Mouse (Mus musculus) testis, adult 2 months (tissue): Measurements from ENCODE around the gene Tomm34.

ENCODE experiments used
- CTCF ChIP-seq: fragments of 200-500 bp; IDR thresholded peaks from 2 replicates; pipeline ENCODE4 v1.5.1; 2012; ENCODE audit warnings: low read depth, mild to moderate bottlenecking, inconsistent platforms, low read length, moderate library complexity; ENCODE audit not compliant: control insufficient read depth, insufficient read depth, insufficient replicate concordance
- POLR2A ChIP-seq: fragments of 200-500 bp; IDR thresholded peaks from 2 replicates; pipeline ENCODE4 v1.6.1; 2012; ENCODE audit warnings: low read depth, mild to moderate bottlenecking, inconsistent platforms, low read length, moderate library complexity; ENCODE audit not compliant: control insufficient read depth

DNA sequence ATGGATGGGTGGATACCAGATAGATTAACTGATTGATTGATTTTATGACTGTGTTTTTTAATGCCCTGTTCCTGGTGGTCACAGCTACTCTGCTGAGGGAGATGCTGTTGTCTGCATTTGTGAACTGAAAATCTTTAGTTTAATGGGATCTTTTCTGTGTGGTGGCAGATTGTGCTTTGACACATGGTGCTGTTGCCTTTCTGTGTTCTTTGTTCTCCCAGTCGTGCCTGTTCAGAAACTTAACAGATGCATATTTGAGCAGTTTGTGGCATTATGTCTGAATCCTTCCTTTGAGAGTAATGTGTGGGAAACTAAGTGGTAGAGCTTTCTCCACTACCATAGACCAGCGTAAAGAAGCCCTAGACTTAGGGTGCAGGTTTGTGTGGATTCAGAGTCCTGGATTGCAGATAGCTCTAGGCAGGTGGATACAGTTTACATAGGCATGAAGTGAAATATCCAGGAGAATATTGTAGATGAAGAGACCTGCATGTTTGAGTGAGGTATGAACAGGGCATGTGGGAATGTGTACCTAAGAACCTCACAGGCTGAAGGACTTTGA lies 62.9 kb downstream of the Tomm34 start:
- TF ChIP-seq CTCF (no peak), POLR2A (no peak)
